ENCODE assay signal across 8 mouse cellular contexts in genomic region chr3:34664636-34665531, GRCm38 (mm10). TPM values are rescaled to one million over a fixed set of nuclear protein-coding genes. Genes with fewer than 3 reads are reported as not detected.
A peak's percentile ranks its signal among the peaks of the same experiment; 100 is the strongest.
DNase-seq lines count a peak whose midpoint lies in the region; ATAC-seq and TF ChIP-seq lines count a peak whose summit lies in the region.

No protein-coding gene starts in this region.

- no peak overlapping the region for H3K9ac ChIP-seq in kidney, postnatal 0 days (ENCODE audit: low read depth, low read length)
- H3K9ac ChIP-seq in intestine, embryonic 14.5 days (ENCODE audit: low read length), result no peak overlapping the region
- H3K9ac ChIP-seq in neural tube, embryonic 11.5 days (ENCODE audit: low read length), result peak overlapping the region; percentile 74

- peaks cover 12% of the 10 kb centered on the region for H3K4me1 ChIP-seq in kidney, postnatal 0 days (replicated peaks; ENCODE audit: insufficient read depth, low read length)
- H3K4me1 ChIP-seq in embryonic facial prominence, embryonic 10.5 days, result peaks cover 74% of the 10 kb centered on the region
- no peaks in the 10 kb centered on the region for H3K4me1 ChIP-seq in intestine, embryonic 14.5 days (replicated peaks; ENCODE audit: control insufficient read depth, insufficient read depth, low read length)
- H3K4me1 ChIP-seq in neural tube, embryonic 11.5 days (ENCODE audit: control insufficient read depth, insufficient read depth, low read length), result peaks cover 27% of the 10 kb centered on the region

- no peak for ATAC-seq in kidney, postnatal 0 days (replicated peaks; ENCODE audit: low FRiP score, low read depth)
- ATAC-seq in intestine, embryonic 14.5 days (replicated peaks; ENCODE audit: low FRiP score, low TSS enrichment, low read depth), result no peak
- ATAC-seq in neural tube, embryonic 11.5 days (ENCODE audit: insufficient read depth, low FRiP score, low TSS enrichment), result no peak

- H3K27ac ChIP-seq in kidney, postnatal 0 days, result no peak overlapping the region
- peak overlapping the region; percentile 85 for H3K27ac ChIP-seq in embryonic facial prominence, embryonic 10.5 days (replicated peaks)
- no peak overlapping the region for H3K27ac ChIP-seq in intestine, embryonic 14.5 days (ENCODE audit: low read depth)
- H3K27ac ChIP-seq in neural tube, embryonic 11.5 days (ENCODE audit: low read depth, low read length), result peak overlapping the region; percentile 98

- H3K36me3 ChIP-seq in kidney, postnatal 0 days (ENCODE audit: insufficient read depth, low read length), result no peaks in the 10 kb centered on the region
- H3K36me3 ChIP-seq in embryonic facial prominence, embryonic 10.5 days (replicated peaks), result no peaks in the 10 kb centered on the region
- H3K36me3 ChIP-seq in intestine, embryonic 14.5 days (ENCODE audit: control insufficient read depth, insufficient read depth, low read length), result no peaks in the 10 kb centered on the region
- no peaks in the 10 kb centered on the region for H3K36me3 ChIP-seq in neural tube, embryonic 11.5 days (ENCODE audit: control insufficient read depth, insufficient read depth, low read length)

- no peaks in the 10 kb centered on the region for H3K9me3 ChIP-seq in kidney, postnatal 0 days (replicated peaks; ENCODE audit: low read length)
- H3K9me3 ChIP-seq in embryonic facial prominence, embryonic 10.5 days, result no peaks in the 10 kb centered on the region
- no peaks in the 10 kb centered on the region for H3K9me3 ChIP-seq in intestine, embryonic 14.5 days (ENCODE audit: control insufficient read depth, low read length)
- H3K9me3 ChIP-seq in neural tube, embryonic 11.5 days (ENCODE audit: control insufficient read depth, low read length), result no peaks in the 10 kb centered on the region

- 2% methylated on average over 31 of the region's 31 CpGs for WGBS in kidney, postnatal 0 days
- WGBS in embryonic facial prominence, embryonic 10.5 days, result under 1% methylated on average over 31 of the region's 31 CpGs
- WGBS in intestine, embryonic 14.5 days, result 1% methylated on average over 31 of the region's 31 CpGs
- WGBS in neural tube, embryonic 11.5 days, result under 1% methylated on average over 31 of the region's 31 CpGs

- no peak for TF ChIP-seq CTCF in kidney, postnatal 0 days (IDR thresholded peaks at IDR 0.05; ENCODE audit: low read depth)

- DNase-seq in kidney, postnatal 0 days (ENCODE audit: low spot score), result no peak
- no peak for DNase-seq in kidney, adult 8-10 months
- peak; percentile 57 for DNase-seq in embryonic facial prominence, embryonic 10.5 days (ENCODE audit: low spot score)
- no peak for DNase-seq in intestine, embryonic 14.5 days (ENCODE audit: low spot score)
- DNase-seq in neural tube, embryonic 11.5 days (ENCODE audit: low spot score), result peak; percentile 71
- DNase-seq in urinary bladder, postnatal 10 days (ENCODE audit: low spot score), result no peak
- no peak for DNase-seq in urinary bladder, postnatal 14 days (ENCODE audit: low spot score)
- DNase-seq in kidney, postnatal 25 days, result no peak

- H3K4me3 ChIP-seq in kidney, postnatal 0 days (replicated peaks; ENCODE audit: low read depth, low read length), result peak overlapping the region; percentile 29
- peak overlapping the region; percentile 55 for H3K4me3 ChIP-seq in embryonic facial prominence, embryonic 10.5 days
- H3K4me3 ChIP-seq in intestine, embryonic 14.5 days (ENCODE audit: low read depth, low read length), result peak overlapping the region; percentile 21
- H3K4me3 ChIP-seq in neural tube, embryonic 11.5 days (ENCODE audit: low read depth, low read length), result peak overlapping the region; percentile 36

- H3K27me3 ChIP-seq in kidney, postnatal 0 days (ENCODE audit: insufficient read depth, low read length), result peaks cover 96% of the 10 kb centered on the region
- peaks cover 99% of the 10 kb centered on the region for H3K27me3 ChIP-seq in embryonic facial prominence, embryonic 10.5 days (replicated peaks; ENCODE audit: low read depth, poor library complexity, severe bottlenecking)
- peaks cover 100% of the 10 kb centered on the region for H3K27me3 ChIP-seq in intestine, embryonic 14.5 days (replicated peaks; ENCODE audit: control insufficient read depth, insufficient read depth, low read length)
- H3K27me3 ChIP-seq in neural tube, embryonic 11.5 days (ENCODE audit: control insufficient read depth, insufficient read depth, low read length), result peaks cover 30% of the 10 kb centered on the region

- H3K4me2 ChIP-seq in kidney, postnatal 0 days (ENCODE audit: low read length), result peak overlapping the region; percentile 52
- peak overlapping the region; percentile 45 for H3K4me2 ChIP-seq in intestine, embryonic 14.5 days (ENCODE audit: low read length)
- H3K4me2 ChIP-seq in neural tube, embryonic 11.5 days (ENCODE audit: low read depth), result peak overlapping the region; percentile 83

RNA-seq across cellular contexts. Expression of gene Sox2, which starts 14.7 kb away (rescaled TPM):
- polyA plus RNA-seq in kidney, postnatal 0 days (2015; fragmentation: Nextera tagmentation; extraction: Ambion mirVana), result not detected in 2 replicates
- polyA plus RNA-seq in embryonic facial prominence, embryonic 10.5 days (2016; fragmentation: Nextera tagmentation; extraction: Ambion mirVana), result 12.2 and 16.1 TPM in 2 replicates
- 0.44 and 0.61 TPM in 2 replicates for polyA plus RNA-seq in intestine, embryonic 14.5 days (2014; fragmentation: Nextera tagmentation; extraction: Ambion mirVana)
- 32.5 and 36.8 TPM in 2 replicates for polyA plus RNA-seq in neural tube, embryonic 11.5 days (2014; fragmentation: Nextera tagmentation; extraction: Ambion mirVana)

Comparison
In these comparisons a context has a peak if more than half of its experiments do, and no peak if none do; other contexts are left out.
1. DNase-seq: peak in embryonic facial prominence, embryonic 10.5 days (single experiment) and neural tube, embryonic 11.5 days (single experiment); none in kidney, postnatal 0 days (single experiment), kidney, adult 8-10 months (0 of 2), intestine, embryonic 14.5 days (single experiment), urinary bladder, postnatal 10 days (single experiment), urinary bladder, postnatal 14 days (single experiment) and kidney, postnatal 25 days (0 of 2).
2. H3K27ac ChIP-seq: peak in embryonic facial prominence, embryonic 10.5 days (single experiment) and neural tube, embryonic 11.5 days (single experiment); none in kidney, postnatal 0 days (single experiment) and intestine, embryonic 14.5 days (single experiment).
3. Peak in every context shown above with its lines, with median percentiles within 50 percentile points of each other: H3K4me2 ChIP-seq and H3K4me3 ChIP-seq.